Mouse (Mus musculus): ENCODE data around the gene Nog. TPM values are rescaled to one million over a fixed set of nuclear protein-coding genes. Genes with fewer than 3 reads are reported as not detected.
A peak's percentile ranks its signal among the peaks of the same experiment; 100 is the strongest.

The Nog gene
- total RNA-seq (2021) = 1 to 10 TPM; 1.9 to 2.6 TPM
- long read RNA-seq, experiment 1, partial matches to known transcripts = 0 of 4 reads
- long read RNA-seq, experiment 1, other reads (novel, unspliced or antisense) = 0 of 4 reads
- long read RNA-seq, experiment 2, partial matches to known transcripts = 0 of 2 reads
- long read RNA-seq, experiment 2, other reads (novel, unspliced or antisense) = 0 of 2 reads

DNA sequence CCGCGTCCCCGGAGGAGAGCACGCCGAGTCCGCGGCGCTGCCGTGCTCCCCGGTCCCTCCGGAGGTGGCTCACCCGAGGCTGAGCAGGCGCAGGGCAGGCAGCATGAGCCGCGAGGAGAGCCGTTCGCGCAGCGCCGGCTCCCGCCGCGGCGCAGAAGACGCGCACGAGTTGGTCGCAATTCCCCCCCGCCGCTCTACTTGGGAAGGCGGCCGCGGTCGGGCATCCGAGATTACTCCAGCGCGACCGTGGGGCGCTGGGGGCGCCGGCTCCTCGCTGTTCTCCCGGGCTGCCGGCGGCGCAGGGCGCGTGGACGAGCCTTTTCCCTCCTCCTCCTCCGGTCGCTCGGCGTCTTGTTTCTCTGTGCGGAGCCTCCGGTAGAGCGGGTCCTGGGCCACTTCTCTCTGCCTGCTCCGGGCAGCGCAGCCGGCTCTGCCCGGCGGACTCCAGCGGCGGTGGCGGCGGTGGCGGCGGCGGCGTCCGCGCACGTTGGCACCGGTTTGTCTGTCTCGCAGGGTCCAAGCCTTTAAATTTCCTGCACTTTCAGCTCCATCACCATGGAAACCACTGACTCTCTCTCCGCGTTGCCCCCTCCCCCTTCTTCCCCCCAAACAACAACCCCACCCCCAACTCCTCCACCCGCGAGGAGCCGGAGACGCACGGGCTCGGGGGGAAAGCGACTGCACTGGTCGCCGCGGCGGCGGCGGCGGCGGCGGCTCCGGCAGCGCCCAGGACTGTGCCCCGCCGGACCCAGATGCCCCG lies at the start of gene Nog:
Gene Nog, minus strand, starts transcription at position 277 of the 760 bp plus-strand sequence.
- DNase-seq (ENCODE audit: low spot score) = no peak

DNA sequence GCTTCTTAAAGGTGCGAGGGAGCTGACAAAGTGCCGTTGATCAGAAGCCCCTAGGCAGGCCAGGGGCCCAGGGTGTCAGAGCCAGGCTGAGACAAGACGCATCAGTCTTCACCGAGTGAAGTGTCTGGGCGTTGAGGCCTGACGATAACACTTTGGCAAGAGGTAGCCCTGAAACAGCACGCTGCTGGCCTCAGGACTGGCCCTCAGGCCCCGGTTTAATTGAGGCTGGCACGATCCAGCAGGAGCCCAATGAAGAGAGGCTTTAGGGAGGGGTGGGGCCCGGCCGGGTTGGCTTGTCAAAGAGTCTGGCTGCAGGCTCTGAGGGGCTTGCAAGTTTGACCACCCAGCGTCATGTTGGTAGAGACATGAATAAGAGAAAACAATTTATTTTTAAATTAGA lies 38.1 kb upstream of the Nog start:
- DNase-seq (ENCODE audit: low spot score) = no peak

DNA sequence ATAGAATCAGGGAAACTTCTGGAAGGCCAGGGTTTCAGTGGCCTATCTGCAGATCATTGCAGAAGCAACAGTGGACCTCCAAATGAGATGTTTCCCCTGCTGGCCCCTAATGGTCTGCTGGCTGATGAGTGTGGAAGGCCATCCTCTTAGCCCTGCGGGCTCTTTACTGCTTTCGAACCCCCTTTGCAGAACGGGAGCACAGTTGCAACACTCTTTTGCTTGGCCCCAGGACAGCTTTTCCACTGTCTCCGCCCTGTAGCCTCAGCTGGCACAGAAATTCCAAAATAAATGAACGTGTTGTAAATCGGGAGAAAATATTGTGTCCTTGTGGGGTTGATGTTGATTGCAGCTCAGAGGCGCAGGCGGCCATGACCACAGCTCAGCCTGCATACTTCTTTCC lies 37.7 kb upstream of the Nog start:
- DNase-seq (ENCODE audit: low spot score) = peak; percentile 3

DNA sequence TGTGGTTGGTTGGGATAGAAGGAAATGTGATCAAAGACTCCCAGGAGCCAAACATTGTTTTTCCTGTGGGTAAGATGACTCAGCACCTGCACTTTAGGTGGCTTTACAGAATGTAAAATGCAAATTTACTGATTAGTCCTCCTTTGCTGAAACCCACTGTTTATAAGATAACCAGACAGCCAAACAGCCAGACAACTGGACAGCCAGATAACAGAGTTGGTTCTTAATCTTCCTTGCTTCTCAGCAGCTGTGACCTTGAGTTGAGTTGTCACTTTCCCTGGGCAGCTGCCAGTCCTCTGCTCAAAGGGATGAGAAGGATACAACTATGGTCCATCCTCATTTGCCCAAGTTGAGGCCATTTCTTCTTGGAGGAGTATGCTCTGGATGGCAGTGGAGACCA lies 35.8 kb upstream of the Nog start:
- DNase-seq (ENCODE audit: low spot score) = no peak

DNA sequence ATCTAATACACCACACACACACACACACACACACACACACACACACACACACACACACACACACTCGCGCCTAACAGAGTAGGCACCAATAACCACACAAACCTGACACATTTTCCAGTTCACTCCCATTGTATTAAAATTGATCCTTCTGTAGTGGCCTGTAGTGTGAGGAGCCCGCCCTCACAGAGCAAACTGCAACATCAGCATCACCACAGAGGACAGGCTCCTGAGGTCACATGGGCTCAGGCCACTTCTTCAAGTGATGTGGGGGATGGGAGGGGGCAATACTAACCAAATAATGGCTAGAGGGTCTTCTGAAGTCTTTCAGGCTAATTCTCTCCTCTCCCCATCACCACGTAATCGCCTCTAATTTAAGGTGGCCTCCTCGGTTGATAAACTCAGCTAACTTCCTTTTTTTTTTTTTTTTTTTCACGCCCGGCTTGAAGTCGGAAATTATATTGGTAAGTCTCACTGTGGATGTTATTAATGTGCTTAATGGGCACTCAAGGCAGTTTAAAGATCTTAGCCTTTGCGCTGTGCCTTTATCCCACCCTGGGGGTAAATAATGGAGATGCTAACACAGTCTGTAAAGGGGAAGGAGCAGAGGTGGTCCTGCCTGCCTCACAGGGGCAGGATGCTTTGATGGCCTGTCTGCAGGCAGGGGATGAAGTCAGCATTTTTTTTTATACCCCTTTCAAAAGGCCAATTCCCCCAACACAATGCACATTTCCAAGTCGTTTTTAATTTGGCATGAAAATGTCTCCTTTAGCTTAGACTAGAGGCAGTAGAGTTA lies 25.2 kb upstream of the Nog start:
- DNase-seq (ENCODE audit: low spot score) = no peak

DNA sequence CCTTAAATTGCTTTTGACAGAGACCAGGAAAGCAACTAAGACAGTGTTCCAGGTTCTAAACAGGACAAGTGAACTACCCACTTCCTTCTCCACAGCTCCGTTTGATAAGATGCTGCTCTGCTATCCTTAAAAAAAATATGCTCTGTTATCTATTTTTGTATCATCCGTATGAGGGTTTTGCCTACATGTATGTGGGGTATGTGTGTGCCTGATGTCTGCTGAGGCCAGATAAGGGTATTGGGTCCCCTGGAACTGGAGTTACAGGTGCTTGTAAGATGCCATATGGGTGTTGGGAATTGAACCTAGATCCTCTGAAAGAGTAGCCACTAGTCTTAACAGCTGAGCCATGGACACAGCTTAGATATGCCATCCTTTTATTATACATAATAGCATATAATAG lies 19.6 kb upstream of the Nog start:
- DNase-seq (ENCODE audit: low spot score) = no peak

DNA sequence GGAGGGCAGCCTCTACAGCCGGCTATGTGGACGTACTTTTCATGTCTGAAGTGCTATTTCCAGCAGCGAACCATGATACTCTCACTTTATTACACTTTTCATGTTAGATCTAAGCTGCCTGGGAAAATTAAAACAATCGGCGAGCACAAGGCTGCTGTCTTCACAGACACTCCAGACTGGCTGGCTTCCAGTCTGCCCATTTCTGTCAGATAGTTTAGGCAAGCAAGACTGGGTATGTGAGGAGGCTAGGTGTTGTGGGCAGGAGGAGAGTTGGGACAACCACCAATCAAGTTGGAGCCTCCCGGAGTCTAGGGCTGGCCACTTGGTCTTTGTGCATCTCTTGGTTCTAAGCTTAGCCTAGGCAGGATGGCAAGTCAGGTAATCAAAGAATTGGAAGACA lies 17.5 kb upstream of the Nog start:
- DNase-seq (ENCODE audit: low spot score) = no peak

DNA sequence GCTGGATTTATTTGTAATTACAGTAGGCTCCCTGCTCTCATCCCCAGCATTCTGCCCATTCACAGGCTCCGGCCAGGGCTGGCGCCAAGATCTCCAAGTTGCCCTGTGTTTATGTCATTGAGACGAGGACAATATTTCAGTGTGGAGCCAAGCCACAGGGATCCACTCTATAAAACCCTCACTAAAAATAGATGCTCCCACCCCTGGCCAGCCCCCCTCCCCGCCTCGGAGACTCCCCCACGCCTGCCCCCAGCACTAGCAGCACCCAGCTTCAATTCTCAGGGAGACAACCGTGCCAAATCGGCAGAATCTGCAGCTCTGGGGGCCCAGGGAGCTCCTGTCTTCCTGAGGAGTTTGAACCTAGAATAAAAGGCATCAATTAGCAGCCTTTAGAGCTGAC lies 16.2 kb upstream of the Nog start:
- DNase-seq (ENCODE audit: low spot score) = no peak

DNA sequence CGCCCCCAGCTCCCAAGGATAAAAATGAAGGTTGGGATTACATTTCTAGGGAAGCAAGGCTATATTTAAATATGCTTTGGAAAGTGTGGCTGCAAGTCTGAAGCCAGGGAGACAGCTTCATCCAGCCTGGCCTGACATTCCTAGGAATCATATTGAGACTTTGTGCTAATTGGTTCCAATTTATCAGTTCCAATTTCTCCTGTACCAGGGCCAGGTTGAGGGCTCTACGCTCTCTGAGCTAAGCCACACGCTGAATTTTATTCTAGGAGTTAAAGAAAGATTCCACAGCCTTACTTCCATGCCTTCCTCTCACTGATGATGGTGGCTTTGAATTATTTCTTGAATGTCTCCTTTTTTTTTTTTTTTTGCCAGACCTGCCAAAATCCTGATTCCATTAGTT lies 15.6 kb upstream of the Nog start:
- no peak for DNase-seq (ENCODE audit: low spot score)

DNA sequence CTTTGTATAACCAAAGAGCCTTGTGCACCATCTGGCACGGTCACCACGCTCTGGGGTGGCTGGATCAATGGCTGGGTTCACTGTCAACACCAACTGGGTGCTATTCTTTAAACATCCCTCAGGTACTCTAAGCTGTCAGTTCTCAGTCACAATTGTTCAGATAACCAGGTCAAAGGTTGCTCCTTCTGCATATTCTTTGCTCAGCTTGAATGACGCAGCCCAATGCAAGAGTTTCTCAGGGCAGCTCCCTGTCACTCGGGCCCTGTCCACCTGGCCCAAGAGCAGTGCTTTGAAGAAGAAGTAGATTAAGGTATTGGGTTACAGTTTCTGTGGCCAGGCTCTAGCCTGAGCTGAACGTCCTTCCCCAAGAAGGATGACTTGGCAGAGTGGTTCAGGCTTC lies 12.2 kb upstream of the Nog start:
- no peak for DNase-seq (ENCODE audit: low spot score)

DNA sequence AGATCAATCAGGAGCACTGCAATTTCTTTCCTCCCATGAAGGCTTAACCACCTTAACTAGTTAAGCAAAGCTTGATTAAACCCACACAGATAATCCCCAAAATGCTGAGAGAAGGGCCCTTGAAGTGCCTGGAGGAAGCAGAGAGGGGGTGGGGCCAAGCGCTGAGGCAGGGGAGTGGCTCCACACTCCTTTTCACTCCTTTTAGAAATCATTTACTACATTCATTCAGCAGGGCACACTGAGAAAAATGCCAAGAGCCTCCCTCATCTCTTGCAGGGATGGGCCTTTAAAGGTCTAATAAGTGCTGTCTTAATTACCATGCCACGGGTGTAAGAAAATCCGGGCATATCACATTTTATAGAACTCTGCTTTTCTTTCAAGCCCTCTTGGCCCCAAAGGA lies 10.2 kb upstream of the Nog start:
- DNase-seq (ENCODE audit: low spot score) = no peak

DNA sequence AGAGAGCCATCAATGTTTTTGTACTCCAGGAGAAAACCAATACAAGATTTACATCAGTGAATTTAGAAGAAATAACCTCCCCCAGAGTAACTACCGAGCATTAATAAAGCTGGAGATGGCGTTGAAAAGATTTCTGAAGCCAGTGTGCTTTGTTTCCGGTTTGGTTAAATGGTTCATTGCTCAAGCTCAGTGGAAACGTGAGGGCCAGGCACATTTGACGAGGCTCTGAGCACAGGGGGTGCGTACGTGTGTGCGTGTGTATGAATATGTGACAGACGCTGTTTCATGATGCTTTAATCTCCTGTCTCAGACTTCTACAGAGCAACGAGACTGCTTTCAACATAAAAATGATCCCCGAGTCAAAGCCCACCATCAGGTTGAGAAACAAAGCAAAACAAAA lies 8.1 kb upstream of the Nog start:
- DNase-seq (ENCODE audit: low spot score) = no peak

DNA sequence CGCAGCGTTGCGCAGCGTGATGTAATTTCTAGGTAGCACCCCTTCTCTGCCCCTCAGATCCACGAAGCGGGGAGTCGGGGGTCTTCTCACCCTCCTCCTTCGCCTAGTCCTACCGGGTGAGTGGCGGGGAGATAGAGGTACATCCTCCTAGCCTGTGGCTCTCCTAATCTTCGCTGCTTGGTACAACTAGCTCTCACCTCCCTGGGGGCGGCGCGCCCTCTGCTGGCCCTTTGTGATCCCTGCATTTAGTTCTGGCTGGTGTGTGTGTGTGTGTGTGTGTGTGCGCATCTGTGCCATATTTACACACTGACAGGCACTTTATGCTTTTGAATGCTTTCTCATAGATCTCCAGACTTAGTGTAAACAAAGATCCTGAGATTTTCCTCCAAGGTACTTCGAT lies 1.3 kb upstream of the Nog start:
- peak; percentile 79 for DNase-seq (ENCODE audit: low spot score)

DNA sequence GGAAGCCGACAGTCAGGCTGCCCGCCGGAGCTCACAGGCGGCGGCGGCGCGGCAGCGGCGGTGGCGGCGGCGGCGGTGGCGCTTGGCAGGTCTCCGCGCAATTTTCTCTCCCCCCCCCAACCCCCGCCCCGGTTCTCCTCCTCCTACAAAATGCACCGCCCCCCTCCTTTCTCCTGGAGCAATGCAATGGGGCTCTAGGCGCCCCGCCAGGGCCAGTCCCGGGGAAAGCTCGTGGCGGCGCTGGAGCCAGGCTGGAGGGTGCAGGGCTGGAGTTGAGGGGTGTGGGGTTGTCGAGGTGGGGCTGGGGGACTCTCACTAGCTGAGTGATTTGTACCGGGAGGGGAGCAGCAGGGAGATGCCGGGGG lies 666 bp upstream of the Nog start:
- DNase-seq (ENCODE audit: low spot score) = peak; percentile 51

DNA sequence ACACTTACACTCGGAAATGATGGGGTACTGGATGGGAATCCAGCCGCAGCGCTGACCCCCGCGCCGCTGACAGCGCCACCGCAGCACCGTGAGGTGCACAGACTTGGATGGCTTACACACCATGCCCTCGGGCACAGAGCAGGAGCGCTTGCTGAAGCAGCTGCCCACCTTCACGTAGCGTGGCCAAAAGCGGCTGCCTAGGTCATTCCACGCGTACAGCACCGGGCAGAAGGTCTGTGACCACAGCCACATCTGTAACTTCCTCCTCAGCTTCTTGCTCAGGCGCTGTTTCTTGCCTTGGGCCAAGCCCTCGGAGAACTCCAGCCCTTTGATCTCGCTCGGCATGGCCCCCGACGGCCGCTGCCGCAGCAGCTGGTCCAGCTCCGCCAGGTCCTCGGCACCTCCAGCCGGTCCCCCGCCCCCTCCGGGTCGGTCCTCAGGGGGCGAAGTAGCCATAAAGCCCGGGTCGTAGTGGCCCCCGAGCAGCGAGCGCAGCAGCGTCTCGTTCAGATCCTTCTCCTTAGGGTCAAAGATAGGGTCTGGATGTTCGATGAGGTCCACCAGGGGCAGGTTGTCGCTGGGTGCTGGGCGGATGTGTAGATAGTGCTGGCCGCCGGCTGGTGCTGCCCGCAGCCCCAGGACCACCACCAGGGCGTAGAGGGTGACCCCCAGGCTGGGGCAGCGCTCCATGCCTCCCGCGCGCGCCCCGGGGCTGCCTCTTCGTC lies 639 bp downstream of the Nog start:
- DNase-seq (ENCODE audit: low spot score) = no peak

DNA sequence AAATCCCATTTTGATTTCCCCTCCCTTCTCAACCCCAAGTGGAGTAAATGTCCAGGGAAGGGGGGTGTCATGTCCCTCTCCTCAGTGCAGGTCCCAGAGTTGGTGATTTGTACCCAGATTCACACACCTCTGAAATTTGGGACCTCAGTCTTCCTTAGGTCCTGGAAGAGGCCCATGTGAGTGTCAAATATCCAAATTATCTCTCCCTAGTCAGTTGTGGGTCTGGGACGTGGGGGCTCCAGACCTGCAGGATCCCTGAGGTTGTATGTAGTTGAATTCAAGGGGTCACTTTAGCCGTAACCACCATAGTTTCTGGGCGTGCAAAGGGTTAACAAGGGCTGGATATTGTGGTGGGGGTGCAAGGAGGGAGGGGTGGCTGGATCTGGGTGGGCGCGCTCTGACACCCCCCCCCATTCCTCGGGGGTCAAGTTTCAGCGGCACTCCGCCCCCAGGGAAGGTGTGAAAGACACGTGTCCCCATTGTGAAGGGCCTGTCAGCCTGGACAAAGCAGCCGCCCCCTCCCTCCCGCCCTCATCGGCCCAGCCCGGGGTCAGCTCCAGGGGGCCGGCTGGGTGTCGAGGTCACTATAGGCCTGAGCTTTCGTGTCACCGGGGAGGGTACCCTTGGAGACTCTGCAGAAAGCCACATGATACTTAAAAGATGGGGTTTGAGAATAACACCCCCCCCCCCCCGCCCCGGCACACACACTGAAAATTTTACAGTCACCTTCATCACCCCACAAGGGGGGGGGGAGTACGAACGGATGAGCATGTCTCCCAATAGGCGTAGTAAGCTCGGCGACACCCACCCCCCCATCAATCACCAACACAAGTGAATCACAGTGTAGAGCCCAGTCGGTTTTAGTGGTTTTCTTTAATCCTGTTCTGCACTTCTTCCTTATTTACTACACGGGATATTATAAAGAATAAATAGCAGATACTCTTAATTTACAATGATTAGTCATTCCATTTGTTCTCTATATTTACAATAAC lies 2.1 kb downstream of the Nog start:
- no peak for DNase-seq (ENCODE audit: low spot score)

DNA sequence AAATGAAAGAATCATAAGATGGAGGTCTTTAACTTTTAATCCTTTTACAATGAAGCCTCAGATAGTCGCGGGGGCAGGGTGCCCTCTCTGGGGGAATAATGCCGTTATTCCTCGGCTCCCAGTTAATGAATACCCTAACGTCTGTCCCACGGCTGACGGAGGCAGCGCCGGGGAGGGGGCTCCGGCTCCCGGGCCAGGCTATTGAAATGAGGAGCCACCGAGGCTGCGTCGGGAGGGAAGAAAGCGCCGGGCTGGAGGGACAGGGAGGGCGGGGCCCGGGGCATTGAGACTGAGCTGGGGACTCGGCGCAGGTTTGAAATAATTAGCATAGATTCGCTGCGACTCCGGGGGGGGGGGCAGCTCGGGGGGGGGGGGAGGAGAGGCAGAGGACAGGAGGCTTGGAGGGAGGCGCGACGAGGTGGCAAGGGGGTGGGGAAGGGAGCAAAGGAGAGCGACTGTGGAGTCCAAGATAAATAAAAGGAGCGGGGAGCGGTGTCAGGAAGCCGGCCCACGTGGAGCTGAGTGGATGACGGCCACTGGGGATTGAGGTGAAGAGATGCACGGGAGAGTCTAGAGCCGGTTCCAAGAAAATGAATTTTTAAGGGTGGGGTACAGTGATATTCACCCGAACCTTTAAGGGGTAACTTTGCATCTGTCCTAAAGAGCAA lies 2.9 kb downstream of the Nog start:
- no peak for DNase-seq (ENCODE audit: low spot score)

DNA sequence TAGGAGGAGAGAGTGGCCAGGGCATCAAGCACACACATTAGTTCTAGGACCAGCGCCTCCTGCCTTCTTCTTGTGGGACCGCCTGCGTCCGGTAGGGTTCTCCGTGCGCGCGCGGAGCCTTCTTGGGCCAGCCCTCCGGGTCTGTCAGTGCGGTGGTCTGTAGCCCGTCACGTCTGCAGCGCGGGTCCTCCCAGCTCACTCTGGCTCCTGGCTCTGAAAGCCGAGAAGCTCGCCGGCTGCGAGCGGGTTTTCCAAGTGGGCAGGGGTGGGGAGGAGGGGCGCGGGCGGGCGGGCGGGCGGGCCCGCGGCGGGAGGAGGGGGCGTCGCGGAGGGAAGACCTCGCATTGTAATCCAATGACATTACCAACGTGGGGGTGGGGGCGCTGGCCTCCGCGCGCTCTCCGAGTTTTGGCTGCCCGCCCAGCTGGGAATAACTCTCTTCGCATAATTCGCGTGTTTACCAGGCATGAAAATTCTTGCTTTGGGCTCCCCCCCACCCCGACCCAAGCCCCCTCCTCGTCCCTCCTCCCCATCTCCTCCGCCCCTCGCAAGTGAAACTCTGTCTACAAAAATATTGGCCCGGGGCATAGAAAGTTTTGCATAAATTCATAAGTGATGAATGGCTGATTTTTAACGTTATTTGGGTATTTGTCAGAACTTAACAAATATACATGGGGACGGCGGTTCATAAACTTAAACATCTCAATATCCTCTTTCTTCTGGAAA lies 3.7 kb downstream of the Nog start:
- DNase-seq (ENCODE audit: low spot score) = no peak

DNA sequence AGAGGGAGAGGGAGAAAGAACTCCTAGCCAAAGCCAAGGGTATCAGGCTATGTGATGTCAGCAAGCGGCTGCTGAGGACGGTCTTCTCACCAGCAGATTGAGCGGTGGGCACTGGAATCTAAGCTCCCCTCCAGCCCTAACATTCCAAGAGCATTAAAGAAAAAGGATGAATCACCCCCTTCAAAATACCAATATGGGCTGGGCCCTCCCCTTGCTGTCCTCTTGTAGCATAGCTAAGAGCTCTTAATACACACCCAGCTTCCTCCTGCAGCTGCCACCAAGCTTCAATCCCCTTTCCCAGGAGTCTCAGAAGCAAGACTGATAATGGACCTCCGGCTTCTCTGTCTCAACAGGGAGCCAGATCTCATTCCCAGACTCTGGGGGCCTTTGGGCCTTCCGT lies 4.6 kb downstream of the Nog start:
- DNase-seq (ENCODE audit: low spot score) = no peak

Measured in gastrocnemius, adult 18-20 months (tissue).